Mouse (Mus musculus): Measurements from ENCODE around the gene Btbd7. TPM values are rescaled to one million over a fixed set of nuclear protein-coding genes. Genes with fewer than 3 reads are reported as not detected.

Gene Btbd7
- total and polyA plus RNA-seq, 2 experiments from 2014 or later: 7.0 to 37.8 TPM

DNA sequence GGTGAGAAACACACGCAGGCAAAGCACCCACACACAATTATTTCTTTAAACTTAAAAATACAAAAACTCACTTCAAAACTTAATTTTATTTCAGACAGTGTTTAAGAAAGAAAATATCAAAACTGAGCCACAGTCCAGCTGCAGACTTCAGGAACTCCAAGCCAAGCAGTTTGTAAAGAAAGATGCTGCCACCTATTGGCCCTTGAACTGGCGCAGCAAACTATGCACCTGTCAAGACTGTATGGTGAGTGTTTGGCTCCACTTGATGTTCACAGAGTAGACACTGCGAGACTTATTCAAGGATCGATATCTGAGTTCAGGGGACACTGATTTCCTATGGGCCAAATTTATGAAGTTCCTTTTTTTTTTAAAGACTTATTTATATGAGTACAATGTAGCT lies 109.3 kb downstream of the Btbd7 start:
- H3K9ac ChIP-seq: no peak overlapping the region
- no peak overlapping the region for H3K4me2 ChIP-seq (ENCODE audit: low read depth)
- no peak for ATAC-seq
- H3K9me3 ChIP-seq (ENCODE audit: low read length): no peaks in the 10 kb centered on the region
- no peaks in the 10 kb centered on the region for H3K27me3 ChIP-seq (ENCODE audit: insufficient read depth, low read length)
- DNase-seq: no peak
- H3K4me1 ChIP-seq (ENCODE audit: insufficient read depth): no peaks in the 10 kb centered on the region
- TF ChIP-seq CTCF (IDR thresholded peaks at IDR 0.05; ENCODE audit: low read depth): peak; percentile 29
- H3K27ac ChIP-seq (ENCODE audit: low read depth, low read length): no peak overlapping the region
- WGBS: 95% methylated on average over 4 of the region's 4 CpGs
- H3K36me3 ChIP-seq (ENCODE audit: insufficient read depth): peaks cover 81% of the 10 kb centered on the region
- H3K4me3 ChIP-seq (ENCODE audit: low read depth, low read length): no peak overlapping the region

GRCm38 (mm10) chr12:102763696-102764095 lies 114.6 kb downstream of the Btbd7 start:
- ATAC-seq (no peak), DNase-seq (no peak)
- no peak for TF ChIP-seq CTCF (IDR thresholded peaks at IDR 0.05; ENCODE audit: low read depth)
- no peak overlapping the region for H3K9ac ChIP-seq
- H3K4me3 ChIP-seq (ENCODE audit: low read depth, low read length): no peak overlapping the region
- H3K4me1 ChIP-seq (ENCODE audit: insufficient read depth): peaks cover 8% of the 10 kb centered on the region
- H3K9me3 ChIP-seq (ENCODE audit: low read length): no peaks in the 10 kb centered on the region
- H3K36me3 ChIP-seq (ENCODE audit: insufficient read depth): peaks cover 43% of the 10 kb centered on the region
- no peaks in the 10 kb centered on the region for H3K27me3 ChIP-seq (ENCODE audit: insufficient read depth, low read length)
- H3K4me2 ChIP-seq (ENCODE audit: low read depth): no peak overlapping the region
- H3K27ac ChIP-seq (ENCODE audit: low read depth, low read length): no peak overlapping the region

DNA sequence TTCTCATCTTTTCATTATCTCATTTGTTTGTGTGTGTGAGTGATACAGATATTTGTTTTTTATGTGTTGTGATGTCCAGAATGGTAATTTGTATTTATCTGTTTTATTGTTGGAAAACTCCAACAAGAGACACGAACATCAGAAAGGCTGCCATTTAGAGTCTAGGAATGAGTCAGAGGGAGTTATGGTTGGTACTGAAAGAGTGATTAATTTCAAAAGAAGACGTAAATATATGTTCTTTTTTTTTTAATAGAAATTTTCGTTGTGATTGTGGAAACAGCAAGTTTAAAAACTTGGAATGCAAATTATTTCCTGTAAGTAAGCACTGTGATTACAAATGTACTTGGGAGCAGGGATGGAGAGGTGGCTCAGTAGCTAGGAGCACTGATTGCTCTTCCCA lies 116.6 kb downstream of the Btbd7 start:
- 89% methylated on average over 3 of the region's 3 CpGs for WGBS
- H3K4me3 ChIP-seq (ENCODE audit: low read depth, low read length): no peak overlapping the region
- H3K36me3 ChIP-seq (ENCODE audit: insufficient read depth): peaks cover 25% of the 10 kb centered on the region
- H3K27me3 ChIP-seq (ENCODE audit: insufficient read depth, low read length): no peaks in the 10 kb centered on the region
- no peak for DNase-seq
- H3K9me3 ChIP-seq (ENCODE audit: low read length): no peaks in the 10 kb centered on the region
- H3K9ac ChIP-seq: no peak overlapping the region
- H3K4me1 ChIP-seq (ENCODE audit: insufficient read depth): peaks cover 14% of the 10 kb centered on the region
- no peak overlapping the region for H3K27ac ChIP-seq (ENCODE audit: low read depth, low read length)
- no peak for TF ChIP-seq CTCF (IDR thresholded peaks at IDR 0.05; ENCODE audit: low read depth)
- ATAC-seq: no peak
- no peak overlapping the region for H3K4me2 ChIP-seq (ENCODE audit: low read depth)

DNA sequence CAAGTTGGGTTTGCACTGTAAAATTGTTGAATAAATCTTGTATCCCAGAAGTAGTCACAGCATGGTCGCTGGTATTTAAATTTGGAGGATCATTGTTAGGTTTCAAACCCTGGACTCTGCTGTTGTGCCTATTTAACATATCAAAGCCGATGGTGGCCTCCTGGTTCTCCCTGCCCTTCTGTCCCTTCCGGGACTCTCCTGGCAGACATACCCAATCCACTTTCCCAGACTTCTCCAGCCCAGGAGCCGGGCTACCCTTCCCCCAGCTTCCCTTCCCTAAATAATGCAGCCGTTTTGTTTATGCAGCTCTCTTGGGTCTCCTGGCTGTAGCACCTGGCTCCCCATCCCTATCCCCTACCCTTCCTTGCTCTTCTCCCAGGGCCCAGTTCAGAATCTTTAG lies 119.3 kb downstream of the Btbd7 start:
- peaks cover 20% of the 10 kb centered on the region for H3K4me1 ChIP-seq (ENCODE audit: insufficient read depth)
- peak overlapping the region; percentile 71 for H3K4me3 ChIP-seq (ENCODE audit: low read depth, low read length)
- no peaks in the 10 kb centered on the region for H3K27me3 ChIP-seq (ENCODE audit: insufficient read depth, low read length)
- ATAC-seq: no peak
- H3K27ac ChIP-seq (ENCODE audit: low read depth, low read length): no peak overlapping the region
- H3K36me3 ChIP-seq (ENCODE audit: insufficient read depth): 0 out of 2 replicates have a peak, but pooled peaks cover 7% of the 10 kb centered on the region
- peak overlapping the region; percentile 82 for H3K4me2 ChIP-seq (ENCODE audit: low read depth)
- TF ChIP-seq CTCF (IDR thresholded peaks at IDR 0.05; ENCODE audit: low read depth): no peak
- 2% methylated on average over 5 of the region's 5 CpGs for WGBS
- H3K9me3 ChIP-seq (ENCODE audit: low read length): no peaks in the 10 kb centered on the region
- DNase-seq: no peak
- peak overlapping the region; percentile 75 for H3K9ac ChIP-seq

DNA sequence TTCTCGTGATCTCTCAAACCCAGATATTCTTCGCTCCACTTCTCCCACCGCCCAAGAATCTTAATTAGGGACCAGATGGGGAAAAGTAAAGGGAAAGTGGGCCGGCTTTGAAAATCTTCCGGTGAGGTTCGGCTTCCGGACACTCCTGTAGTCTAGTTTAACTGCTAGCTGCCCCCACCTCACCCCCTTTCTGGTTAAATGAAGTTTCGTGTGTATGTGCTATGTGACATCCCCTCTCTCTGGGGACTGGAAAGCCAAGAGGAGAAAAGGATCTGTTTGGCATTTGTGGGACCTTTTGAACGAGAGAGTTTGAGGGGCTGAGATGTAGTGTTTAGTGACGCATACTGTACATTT lies 119.9 kb downstream of the Btbd7 start, which contains the start of gene Gm20604:
TSS of gene Gm20604 (minus strand) at position 270 of the 354 bp plus-strand sequence.
- H3K27ac ChIP-seq (ENCODE audit: low read depth, low read length): peak within 1 kb of the TSS; percentile 90
- 0 out of 2 replicates have a peak, but pooled peaks cover 7% of the 10 kb centered on the region for H3K36me3 ChIP-seq (ENCODE audit: insufficient read depth)
- peak within 1 kb of the TSS; percentile 75 for H3K9ac ChIP-seq
- peak within 1 kb of the TSS; percentile 71 for H3K4me3 ChIP-seq (ENCODE audit: low read depth, low read length)
- H3K27me3 ChIP-seq (ENCODE audit: insufficient read depth, low read length): no peaks in the 10 kb centered on the region
- no peak for DNase-seq
- 1% methylated on average over 10 of the region's 10 CpGs for WGBS
- ATAC-seq: no peak
- no peaks in the 10 kb centered on the region for H3K9me3 ChIP-seq (ENCODE audit: low read length)
- H3K4me2 ChIP-seq (ENCODE audit: low read depth): peak within 1 kb of the TSS; percentile 82
- peaks cover 20% of the 10 kb centered on the region for H3K4me1 ChIP-seq (ENCODE audit: insufficient read depth)
- no peak for TF ChIP-seq CTCF (IDR thresholded peaks at IDR 0.05; ENCODE audit: low read depth)

GRCm38 (mm10) chr12:102757689-102758402 lies 120.4 kb downstream of the Btbd7 start, which contains the start of the genes Gm28051, Gon7 and Ubr7:
Gm28051 (minus strand) TSS chr12:102757765.
Gon7 (minus strand) TSS chr12:102757803.
Ubr7 (plus strand) TSS chr12:102757967.
- 0 out of 2 replicates have a peak, but pooled peaks cover 7% of the 10 kb centered on the region for H3K36me3 ChIP-seq (ENCODE audit: insufficient read depth)
- WGBS: 4% methylated on average over 73 of the region's 73 CpGs

DNA sequence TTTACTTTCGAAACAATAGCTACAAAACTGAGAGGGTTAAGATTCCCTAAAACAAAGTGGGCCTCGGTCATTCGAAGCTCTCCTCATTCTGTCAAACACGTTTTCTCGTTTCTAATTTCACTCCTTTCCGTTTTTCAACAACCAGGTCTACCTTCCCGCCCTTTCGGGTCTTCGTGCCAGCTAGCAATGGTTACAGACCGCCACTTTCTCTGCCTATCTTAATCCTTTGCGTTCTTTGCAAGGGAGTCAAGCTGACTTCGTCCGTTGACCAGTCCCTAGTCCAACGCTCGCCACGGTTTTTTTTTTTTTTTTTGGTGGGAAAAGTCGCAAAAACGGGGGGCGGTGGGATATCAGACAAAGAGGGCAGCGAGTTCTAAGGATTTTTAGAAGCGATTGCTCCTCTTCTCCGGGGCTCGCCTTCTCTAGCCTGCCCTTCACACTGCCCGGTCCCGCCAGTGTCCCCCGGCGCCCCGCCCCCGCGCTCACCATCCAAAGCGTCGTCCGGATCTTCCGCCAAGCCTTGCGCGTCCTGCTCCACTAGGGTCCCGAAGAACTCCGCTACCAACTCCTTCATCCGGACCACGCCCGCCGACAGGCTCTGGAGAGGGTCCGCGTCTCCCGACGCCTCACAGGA lies 121.1 kb downstream of the Btbd7 start:
- TF ChIP-seq CTCF (IDR thresholded peaks at IDR 0.05; ENCODE audit: low read depth): no peak
- Histone ChIP-seq H3K27me3 (ENCODE audit: insufficient read depth, low read length) (no peaks in the 10 kb centered on the region), H3K9me3 (ENCODE audit: low read length) (no peaks in the 10 kb centered on the region), H3K27ac (ENCODE audit: low read depth, low read length) (peak overlapping the region; percentile 90), H3K4me2 (ENCODE audit: low read depth) (peak overlapping the region; percentile 82), H3K4me3 (ENCODE audit: low read depth, low read length) (peak overlapping the region; percentile 71), H3K4me1 (ENCODE audit: insufficient read depth) (peaks cover 20% of the 10 kb centered on the region), H3K9ac (peak overlapping the region; percentile 75), H3K36me3 (ENCODE audit: insufficient read depth) (no peaks in the 10 kb centered on the region)
- ATAC-seq (no peak; the same call in 1 of the 2 replicates), DNase-seq (peak; percentile 19)
- WGBS: 1% methylated on average over 46 of the region's 46 CpGs

More at GRCm38 (mm10) chr12:102757689-102758402, 120.4 kb downstream of the Btbd7 start, which contains the start of the genes Gm28051, Gon7 and Ubr7:
- Histone ChIP-seq H3K27ac (ENCODE audit: low read depth, low read length) (peak within 1 kb of the TSS; percentile 90), H3K4me1 (ENCODE audit: insufficient read depth) (peaks cover 20% of the 10 kb centered on the region), H3K27me3 (ENCODE audit: insufficient read depth, low read length) (no peaks in the 10 kb centered on the region), H3K4me2 (ENCODE audit: low read depth) (peak within 1 kb of the TSS; percentile 82), H3K4me3 (ENCODE audit: low read depth, low read length) (peak within 1 kb of the TSS; percentile 71), H3K9me3 (ENCODE audit: low read length) (no peaks in the 10 kb centered on the region), H3K9ac (peak within 1 kb of the TSS; percentile 75)
- peak; percentile 69 for TF ChIP-seq CTCF (IDR thresholded peaks at IDR 0.05; ENCODE audit: low read depth)
- DNase-seq (peak; percentile 97), ATAC-seq (peak; percentile 98)
